8 mouse cellular contexts compared by ENCODE assay signal in the genomic region with DNA sequence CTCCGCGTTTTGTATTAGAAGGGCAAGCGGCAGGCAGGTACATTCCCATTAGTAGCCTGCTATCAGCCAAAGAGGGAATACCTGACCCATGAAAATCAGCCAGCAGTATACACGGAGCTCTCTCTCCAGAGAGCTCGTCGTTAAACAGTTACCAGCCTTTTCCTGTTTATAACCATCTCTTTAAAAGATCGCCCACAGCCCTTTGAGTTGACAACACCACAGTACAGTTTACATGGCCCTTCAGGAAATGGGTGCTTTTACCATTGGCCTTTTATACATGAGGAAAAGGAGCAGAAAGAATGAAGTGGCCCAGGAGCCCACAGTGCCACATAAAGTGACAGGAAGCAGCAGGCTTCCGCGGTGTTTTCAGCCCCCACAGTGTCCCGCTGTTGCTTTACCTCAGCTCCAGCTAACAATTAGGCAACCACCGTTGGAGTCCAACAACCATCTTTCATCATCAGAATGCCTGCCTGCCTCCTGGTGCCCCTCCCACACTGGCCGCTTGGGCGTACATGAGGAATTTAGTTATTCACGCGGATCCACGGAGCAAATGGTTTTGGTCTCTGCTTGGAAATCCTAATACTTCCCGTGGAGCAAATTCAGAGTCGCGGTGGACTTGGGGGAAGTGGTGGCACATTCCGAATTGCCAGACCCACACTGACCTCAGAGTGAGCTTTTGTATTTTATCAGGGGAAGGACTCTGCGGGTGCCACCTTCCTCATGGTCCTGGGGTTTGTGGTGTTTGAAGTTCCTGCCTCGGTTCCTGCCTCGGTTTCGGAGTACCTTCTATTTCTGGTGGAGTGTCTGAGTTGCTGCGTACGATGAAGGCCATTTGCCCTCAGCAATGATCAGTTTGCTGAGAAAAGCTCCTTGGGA. TPM values are rescaled to one million over a fixed set of nuclear protein-coding genes. Genes with fewer than 3 reads are reported as not detected.
DNase-seq lines count a peak whose midpoint lies in the region; ATAC-seq and TF ChIP-seq lines count a peak whose summit lies in the region.

No protein-coding gene starts in this region.

- WGBS in hindbrain, embryonic 15.5 days: 53% methylated on average over 26 of the region's 26 CpGs
- WGBS in hindbrain, embryonic 11.5 days: 63% methylated on average over 26 of the region's 26 CpGs
- 34% methylated on average over 26 of the region's 26 CpGs for WGBS in kidney, postnatal 0 days

- no peak overlapping the region for H3K27ac ChIP-seq in hindbrain, embryonic 15.5 days (replicated peaks)
- no peak overlapping the region for H3K27ac ChIP-seq in hindbrain, embryonic 11.5 days (ENCODE audit: low read depth, low read length)
- peak overlapping the region; percentile 82 for H3K27ac ChIP-seq in kidney, postnatal 0 days
- H3K27ac ChIP-seq in gastrocnemius, adult 2 months: no peak overlapping the region

- no peak overlapping the region for H3K4me3 ChIP-seq in hindbrain, embryonic 15.5 days
- H3K4me3 ChIP-seq in hindbrain, embryonic 11.5 days (ENCODE audit: low read depth, low read length): no peak overlapping the region
- H3K4me3 ChIP-seq in kidney, postnatal 0 days (replicated peaks; ENCODE audit: low read depth, low read length): no peak overlapping the region
- H3K4me3 ChIP-seq in gastrocnemius, adult 2 months: no peak overlapping the region

- H3K27me3 ChIP-seq in hindbrain, embryonic 15.5 days: no peaks in the 10 kb centered on the region
- H3K27me3 ChIP-seq in hindbrain, embryonic 11.5 days (ENCODE audit: control insufficient read depth, insufficient read depth, low read length): no peaks in the 10 kb centered on the region
- H3K27me3 ChIP-seq in kidney, postnatal 0 days (ENCODE audit: insufficient read depth, low read length): no peaks in the 10 kb centered on the region

- TF ChIP-seq POLR2A in brain, embryonic 14.5 days (IDR thresholded peaks at IDR 0.05; ENCODE audit: borderline replicate concordance, extremely low read depth, insufficient read depth, insufficient read length, poor library complexity, severe bottlenecking): no peak

- H3K9me3 ChIP-seq in hindbrain, embryonic 15.5 days: no peaks in the 10 kb centered on the region
- no peaks in the 10 kb centered on the region for H3K9me3 ChIP-seq in hindbrain, embryonic 11.5 days (ENCODE audit: control insufficient read depth, low read length)
- H3K9me3 ChIP-seq in kidney, postnatal 0 days (replicated peaks; ENCODE audit: low read length): no peaks in the 10 kb centered on the region

- H3K4me1 ChIP-seq in hindbrain, embryonic 15.5 days (replicated peaks): peaks cover 5% of the 10 kb centered on the region; the same call in 1 of the 2 replicates
- no peaks in the 10 kb centered on the region for H3K4me1 ChIP-seq in hindbrain, embryonic 11.5 days (replicated peaks; ENCODE audit: control insufficient read depth, insufficient read depth, low read length)
- H3K4me1 ChIP-seq in kidney, postnatal 0 days (replicated peaks; ENCODE audit: insufficient read depth, low read length): peaks cover 5% of the 10 kb centered on the region; the same call in 1 of the 2 replicates

- no peaks in the 10 kb centered on the region for H3K36me3 ChIP-seq in hindbrain, embryonic 15.5 days
- no peaks in the 10 kb centered on the region for H3K36me3 ChIP-seq in hindbrain, embryonic 11.5 days (ENCODE audit: control insufficient read depth, insufficient read depth, low read length)
- H3K36me3 ChIP-seq in kidney, postnatal 0 days (ENCODE audit: insufficient read depth, low read length): no peaks in the 10 kb centered on the region

- no peak for DNase-seq in hindbrain, embryonic 11.5 days (ENCODE audit: low spot score)
- DNase-seq in brain, embryonic 14.5 days (ENCODE audit: low read depth): peak; percentile 26
- peak; percentile 78 for DNase-seq in kidney, postnatal 0 days (ENCODE audit: low spot score)
- peak; percentile 57 for DNase-seq in naive thymus-derived CD4-positive, alpha-beta T cell, adult 2 months (ENCODE audit: low read depth)
- no peak for DNase-seq in left cerebral cortex, postnatal 25 days (ENCODE audit: low spot score in 2 of 2)
- no peak for DNase-seq in gastrocnemius, adult 2 months

- no peak overlapping the region for H3K9ac ChIP-seq in hindbrain, embryonic 15.5 days
- no peak overlapping the region for H3K9ac ChIP-seq in hindbrain, embryonic 11.5 days (ENCODE audit: low read depth, low read length)
- no peak overlapping the region for H3K9ac ChIP-seq in kidney, postnatal 0 days (ENCODE audit: low read depth, low read length)

- intact Hi-C loops in left cerebral cortex, postnatal 25 days (cut with DNase I): no loop called here
- intact Hi-C loops in gastrocnemius, adult 2 months (cut with DNase I): no loop called here

- no peak for ATAC-seq in hindbrain, embryonic 15.5 days (ENCODE audit: low FRiP score, low read depth)
- ATAC-seq in hindbrain, embryonic 11.5 days (ENCODE audit: low FRiP score): no peak
- peak; percentile 82 for ATAC-seq in kidney, postnatal 0 days (replicated peaks; ENCODE audit: low FRiP score, low read depth)
- ATAC-seq in erythroid progenitor cell, adult 5-6 weeks (replicated peaks; ENCODE audit: low FRiP score, poor library complexity, severe bottlenecking): no peak

- TF ChIP-seq CTCF in brain, embryonic 14.5 days (IDR thresholded peaks at IDR 0.05; ENCODE audit: borderline replicate concordance, extremely low read depth, insufficient read depth, insufficient read length): no peak
- no peak for TF ChIP-seq CTCF in kidney, postnatal 0 days (IDR thresholded peaks at IDR 0.05; ENCODE audit: low read depth)
- TF ChIP-seq CTCF in gastrocnemius, adult 2 months (IDR thresholded peaks at IDR 0.05): no peak

- H3K4me2 ChIP-seq in hindbrain, embryonic 15.5 days: peak overlapping the region; percentile 27
- H3K4me2 ChIP-seq in hindbrain, embryonic 11.5 days (replicated peaks; ENCODE audit: low read depth, low read length): no peak overlapping the region
- peak overlapping the region; percentile 45 for H3K4me2 ChIP-seq in kidney, postnatal 0 days (ENCODE audit: low read length)

RNA-seq across cellular contexts. Expression of gene 1700029F12Rik, which starts 50.7 kb away (rescaled TPM):
- not detected in 2 replicates for polyA plus RNA-seq in hindbrain, embryonic 15.5 days (2015; fragmentation: Nextera tagmentation; extraction: Ambion mirVana)
- polyA plus RNA-seq in hindbrain, embryonic 11.5 days (2014; fragmentation: Nextera tagmentation; extraction: Ambion mirVana): not detected in 2 replicates
- polyA plus RNA-seq in brain, embryonic 14.5 days (2012; rRNA removed): not detected in 2 replicates
- not detected in 2 replicates for polyA plus RNA-seq in kidney, postnatal 0 days (2015; fragmentation: Nextera tagmentation; extraction: Ambion mirVana)
- total RNA-seq in left cerebral cortex, postnatal 25 days (2021): not detected
- not detected in 2 replicates for total RNA-seq in erythroid progenitor cell, adult 5-6 weeks (2015; ENCODE audit: low replicate concordance)
- not detected in 2 replicates for total RNA-seq in erythroid progenitor cell, adult 5-6 weeks (2017; ENCODE audit: low replicate concordance)
- not detected for total RNA-seq in gastrocnemius, adult 2 months (2021)

RNA-seq across cellular contexts. Expression of gene Gcnt4, which starts 59.0 kb away (rescaled TPM):
- polyA plus RNA-seq in hindbrain, embryonic 15.5 days (2015; fragmentation: Nextera tagmentation; extraction: Ambion mirVana): 0.24 and 0.26 TPM in 2 replicates
- polyA plus RNA-seq in hindbrain, embryonic 11.5 days (2014; fragmentation: Nextera tagmentation; extraction: Ambion mirVana): 0.14 and 0.17 TPM in 2 replicates
- polyA plus RNA-seq in brain, embryonic 14.5 days (2012; rRNA removed): 0.11 and 0.15 TPM in 2 replicates
- 1.3 and 1.7 TPM in 2 replicates for polyA plus RNA-seq in kidney, postnatal 0 days (2015; fragmentation: Nextera tagmentation; extraction: Ambion mirVana)
- 10 to 100 TPM in 1 of 2 experiments, 1 to 10 TPM in 1; 9.2 to 11.8 TPM for total RNA-seq in left cerebral cortex, postnatal 25 days (2021)
- total RNA-seq in erythroid progenitor cell, adult 5-6 weeks (2015; ENCODE audit: low replicate concordance): not detected in 2 replicates
- total RNA-seq in erythroid progenitor cell, adult 5-6 weeks (2017; ENCODE audit: low replicate concordance): not detected in 2 replicates
- total RNA-seq in gastrocnemius, adult 2 months (2021): under 1 TPM; 0.05 to 0.06 TPM

Comparison
In these comparisons a context has a peak if more than half of its experiments do, and no peak if none do; other contexts are left out.
1. DNase-seq: peak in brain, embryonic 14.5 days (single experiment), kidney, postnatal 0 days (single experiment) and naive thymus-derived CD4-positive, alpha-beta T cell, adult 2 months (single experiment); none in hindbrain, embryonic 11.5 days (single experiment), left cerebral cortex, postnatal 25 days (0 of 2) and gastrocnemius, adult 2 months (single experiment).